Mouse (Mus musculus) lung, adult 2 months (tissue): ENCODE measurements at regions not wholly inside any gene's neighbourhood (a gene's known extent, or its start where the extent isn't known, plus 50 kb on each side); places are given as distances from the start of the nearest gene placed in this dataset.
"Not testable (repeated sequence)": the region's sequence is repeated elsewhere in the genome, so short reads cannot be mapped to it uniquely, and the experiment has no call there.

Source experiments
- DNase-seq: peaks from one replicate; pipeline ENCODE4 v3.0.0; 2022
- H3K4me1 ChIP-seq: fragments of 200-500 bp; 2 replicates; pipeline ENCODE4 v1.6.1; 2011; ENCODE audit warnings: low read length; ENCODE audit not compliant: control insufficient read depth, insufficient read depth
- H3K4me3 ChIP-seq: fragments of 200-500 bp; replicated peaks from 2 replicates; pipeline ENCODE3; 2011; ENCODE audit warnings: low read depth, mild to moderate bottlenecking, control low read depth, low read length; ENCODE audit errors: extremely low read depth
- CTCF ChIP-seq: fragments of 200-500 bp; IDR thresholded peaks from 2 replicates; pipeline ENCODE4 v1.5.1; 2011; ENCODE audit warnings: mild to moderate bottlenecking, low read length, control low read depth; ENCODE audit not compliant: insufficient read depth
- POLR2A ChIP-seq: fragments of 200-500 bp; IDR thresholded peaks from 2 replicates; pipeline ENCODE4 v1.6.1; 2011; ENCODE audit warnings: low read depth, mild to moderate bottlenecking, control low read depth, low read length, borderline replicate concordance; ENCODE audit errors: extremely low read depth
- WGBS: fragments of 180-500 bp; shearing (Covaris S2); methylation state at CpG from one replicate; pipeline ENCODE4 v1.1.7; 2018; 5-methylcytosine and 5-hydroxymethylcytosine counted together

- Histone ChIP-seq H3K4me3 (no peak overlapping the region), H3K4me1 (no peaks in the 10 kb centered on the region)
- DNase-seq: no peak
- 57% methylated on average over 8 of the region's 8 CpGs for WGBS
- TF ChIP-seq CTCF: no peak
- TF ChIP-seq POLR2A: no peak
Measured at GRCm38 (mm10) chr8:12451857-12452256, 56.8 kb downstream of the Sox1 start.

- not testable (repeated sequence) for DNase-seq, H3K4me1 ChIP-seq, H3K4me3 ChIP-seq
- whole genome bisulfite sequencing: 90% methylated on average over 3 of the region's 3 CpGs
Measured at GRCm38 (mm10) chr8:12455376-12455775, 60.3 kb downstream of the Sox1 start.

- H3K4me3 ChIP-seq: no peak overlapping the region
- WGBS: 94% methylated on average over 1 of the region's 1 CpGs
- DNase-seq: no peak
- no peak for TF ChIP-seq CTCF
- TF ChIP-seq POLR2A: no peak
- H3K4me1 ChIP-seq: no peaks in the 10 kb centered on the region
Measured at GRCm38 (mm10) chr8:12456326-12456725, 61.2 kb downstream of the Sox1 start.

- WGBS: 75% methylated on average over 7 of the region's 7 CpGs
- no peak for TF ChIP-seq CTCF
- no peak for TF ChIP-seq POLR2A
Measured at GRCm38 (mm10) chr8:12457015-12457414, 61.9 kb downstream of the Sox1 start.

GRCm38 (mm10) chr8:12466845-12467244 is 71.8 kb downstream of the Sox1 start:
- TF ChIP-seq CTCF: no peak
- no peak for DNase-seq
- WGBS: 54% methylated on average over 7 of the region's 7 CpGs
- Histone ChIP-seq H3K4me1 (no peaks in the 10 kb centered on the region), H3K4me3 (no peak overlapping the region)

More at GRCm38 (mm10) chr8:12457015-12457414, 61.9 kb downstream of the Sox1 start:
- Histone ChIP-seq H3K4me3 (no peak overlapping the region), H3K4me1 (no peaks in the 10 kb centered on the region)
- DNase-seq: no peak

- TF ChIP-seq CTCF (no peak), POLR2A (no peak)
- no peak for DNase-seq
- 81% methylated on average over 36 of the region's 36 CpGs for WGBS
Measured at GRCm38 (mm10) chr8:12467386-12468326, 72.6 kb downstream of the Sox1 start.

GRCm38 (mm10) chr8:12477449-12478401 is 82.6 kb downstream of the Sox1 start:
- DNase-seq: no peak
- H3K4me1 ChIP-seq: no peaks in the 10 kb centered on the region
- WGBS: 12% methylated on average over 39 of the region's 39 CpGs
- no peak overlapping the region for H3K4me3 ChIP-seq
- TF ChIP-seq POLR2A: no peak
- no peak for TF ChIP-seq CTCF

More at GRCm38 (mm10) chr8:12467386-12468326, 72.6 kb downstream of the Sox1 start:
- Histone ChIP-seq H3K4me3 (no peak overlapping the region), H3K4me1 (no peaks in the 10 kb centered on the region)

GRCm38 (mm10) chr8:12481918-12482317 is 86.8 kb downstream of the Sox1 start:
- H3K4me3 ChIP-seq: no peak overlapping the region
- H3K4me1 ChIP-seq: no peaks in the 10 kb centered on the region
- TF ChIP-seq POLR2A (no peak), CTCF (no peak)
- DNase-seq: no peak
- WGBS: 77% methylated on average over 14 of the region's 14 CpGs

GRCm38 (mm10) chr8:12483551-12483950 is 88.5 kb downstream of the Sox1 start:
- no peak overlapping the region for H3K4me3 ChIP-seq
- WGBS: 77% methylated on average over 3 of the region's 3 CpGs
- no peak for DNase-seq
- TF ChIP-seq CTCF: no peak
- no peak for TF ChIP-seq POLR2A
- H3K4me1 ChIP-seq: no peaks in the 10 kb centered on the region

- Histone ChIP-seq H3K4me1 (no peaks in the 10 kb centered on the region), H3K4me3 (no peak overlapping the region)
- DNase-seq: no peak
- TF ChIP-seq POLR2A: no peak
- TF ChIP-seq CTCF: no peak
- WGBS: 81% methylated on average over 7 of the region's 7 CpGs
Measured at GRCm38 (mm10) chr8:12485326-12485725, 87.5 kb upstream of the Spaca7 start.
